Mouse (Mus musculus) ES-E14 (cell line): ENCODE measurements at regions not wholly inside any gene's neighbourhood (a gene's known extent, or its start where the extent isn't known, plus 50 kb on each side); places are given as distances from the start of the nearest gene placed in this dataset.

Source experiments
- DNase-seq: peaks from one replicate; pipeline ENCODE4 v3.0.0-alpha.2; 2013; ENCODE audit warnings: low read depth, low spot score
- H3K27ac ChIP-seq: 2 replicates; pipeline ENCODE4 v1.5.1; 2012; ENCODE audit warnings: low read depth, mild to moderate bottlenecking, low read length, moderate library complexity, mixed read lengths; ENCODE audit not compliant: poor library complexity, insufficient read depth, severe bottlenecking
- H3K36me3 ChIP-seq: 2 replicates; pipeline ENCODE4 v1.6.1; 2012; ENCODE audit warnings: mild to moderate bottlenecking, low read length, moderate library complexity, mixed read lengths; ENCODE audit not compliant: control insufficient read depth, poor library complexity, insufficient read depth, severe bottlenecking
- H3K4me1 ChIP-seq, 2 experiments: fragments of 150-350 bp in 1 of 2; sonication (generic) in 1 of 2; 2 replicates each; pipeline ENCODE4 v1.6.1; 2012; ENCODE audit warnings: low read length in 2 of 2, mild to moderate bottlenecking in 1 of 2, mixed read lengths in 1 of 2; ENCODE audit not compliant: control insufficient read depth in 2 of 2, insufficient read depth in 2 of 2, poor library complexity in 1 of 2
- H3K4me3 ChIP-seq, 2 experiments: fragments of 150-350 bp in 1 of 2; sonication (generic) in 1 of 2; 2 replicates each; pipeline ENCODE4 v1.5.1; 2012; ENCODE audit warnings: low read length in 2 of 2, low read depth in 1 of 2, mild to moderate bottlenecking in 1 of 2, mixed read lengths in 1 of 2; ENCODE audit not compliant: insufficient read depth in 1 of 2, poor library complexity in 1 of 2, severe bottlenecking in 1 of 2
- H3K9ac ChIP-seq: 2 replicates; pipeline ENCODE4 v1.6.1; 2012; ENCODE audit warnings: low read depth, mild to moderate bottlenecking, low read length, mixed read lengths; ENCODE audit not compliant: poor library complexity, insufficient read depth, severe bottlenecking
- H3K9me3 ChIP-seq: fragments of 150-350 bp; sonication (generic); 2 replicates; pipeline ENCODE4 v1.6.1; 2012; ENCODE audit warnings: low read depth, mild to moderate bottlenecking, low read length; ENCODE audit not compliant: control insufficient read depth, insufficient read depth
- CHD2 ChIP-seq: IDR thresholded peaks from 2 replicates; pipeline ENCODE4 v1.6.1; 2014; ENCODE audit warnings: mild to moderate bottlenecking, low read depth, low read length, inconsistent platforms
- HCFC1 ChIP-seq: IDR thresholded peaks from 2 replicates; pipeline ENCODE4 v1.6.1; 2012; ENCODE audit warnings: low read length, inconsistent platforms, borderline replicate concordance; ENCODE audit not compliant: insufficient read depth
- MAFK ChIP-seq: IDR thresholded peaks from 2 replicates; pipeline ENCODE4 v1.6.1; 2014; ENCODE audit warnings: mild to moderate bottlenecking, low read depth, low read length, inconsistent platforms; ENCODE audit not compliant: insufficient read depth
- ZC3H11A ChIP-seq: IDR thresholded peaks from 2 replicates; pipeline ENCODE4 v1.6.1; 2012; ENCODE audit warnings: low read depth, mild to moderate bottlenecking, inconsistent platforms, low read length, borderline replicate concordance
- ZNF384 ChIP-seq: IDR thresholded peaks from 2 replicates; pipeline ENCODE4 v1.6.1; 2012; ENCODE audit warnings: low read depth, low read length, inconsistent platforms
- in situ Hi-C, 2 experiments: fragments of 600-800 bp; cut with MboI; formaldehyde crosslinking; loops; one replicate each; pipeline ENCODE4 v1.15.1; 2025; ENCODE audit warnings: low sequenced_read_pairs in 2 of 2, inconsistent platforms in 1 of 2; ENCODE audit not compliant: unreplicated experiment in 2 of 2

DNA sequence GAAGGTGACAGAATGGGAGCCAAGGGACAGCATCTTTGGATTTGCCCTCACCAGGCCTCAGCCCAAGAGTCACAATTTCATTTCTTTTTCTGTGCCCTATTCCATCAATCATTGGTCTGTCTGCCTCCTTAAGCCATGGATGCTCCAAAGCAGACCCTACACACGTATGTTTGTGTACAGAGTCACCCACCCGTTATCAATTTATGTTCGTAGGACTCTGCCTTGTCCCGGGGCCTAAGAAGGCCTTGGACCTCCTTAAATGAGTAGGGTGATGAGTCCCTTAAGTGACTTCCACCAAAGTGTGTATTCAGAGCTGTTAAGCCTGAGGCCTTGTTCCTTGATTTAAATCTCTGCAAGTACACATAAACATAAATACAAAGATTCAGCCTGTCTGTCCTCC lies 50.1 kb upstream of the Polg start:
- no peak overlapping the region for H3K9ac ChIP-seq
- no peak for DNase-seq
- no peak for TF ChIP-seq ZNF384
- TF ChIP-seq ZC3H11A = no peak
- TF ChIP-seq HCFC1 = no peak
- no peak for TF ChIP-seq CHD2
- no peak for TF ChIP-seq MAFK
- no peaks in the 10 kb centered on the region for H3K9me3 ChIP-seq
- no peak overlapping the region for H3K4me3 ChIP-seq
- no peaks in the 10 kb centered on the region for H3K36me3 ChIP-seq
- H3K27ac ChIP-seq = no peak overlapping the region
- H3K4me1 ChIP-seq = peaks cover 0 to 7% of the 10 kb centered on the region in 2 experiments; a peak in 2 of 4 replicates
- in situ Hi-C loops = no loop called here
